In the genomic region with DNA sequence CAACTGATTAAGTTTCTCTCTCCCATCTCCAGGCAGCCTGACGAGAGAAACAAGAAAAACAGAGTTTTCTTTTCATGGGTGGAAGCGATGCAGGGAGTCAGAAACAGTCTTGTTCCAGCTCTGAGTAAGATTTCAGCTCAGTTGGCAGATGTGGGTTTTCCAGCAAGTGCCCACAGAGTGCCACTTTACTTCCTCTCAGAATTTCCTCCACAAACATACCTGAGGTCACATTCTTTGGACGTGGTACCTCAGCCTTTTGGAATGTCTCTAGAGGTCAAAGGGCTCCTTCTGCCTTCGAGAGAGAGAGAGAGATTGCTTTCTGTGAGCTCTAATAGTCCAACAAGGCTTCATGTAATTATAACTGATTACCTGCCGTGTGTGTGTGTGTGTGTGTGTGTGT, we compare ENCODE assay signal across 31 mouse cellular contexts.
DNase-seq lines count a peak whose midpoint lies in the region; ATAC-seq and TF ChIP-seq lines count a peak whose summit lies in the region.
"Had no signal": no experiment of that assay in that cellular context is flagged by ENCODE, and none has a peak within 500 bp of the region (broad histone marks: within the 10 kb centered on the region; RNA-seq: fewer than 3 reads in every experiment).

No protein-coding gene starts in this region.

- TF ChIP-seq POLR2A in limb, embryonic 14.5 days (IDR thresholded peaks at IDR 0.05; ENCODE audit: borderline replicate concordance, extremely low read depth, insufficient read depth, insufficient read length) = no peak

- POLR2A ChIA-PET in Patski (lab: Charles Lee) = interaction anchor here (0.8 kb wide), 1 partner anchor 9 kb away, joined by 3 read pairs; no protein-coding TSS in a partner anchor

- H3K27ac ChIP-seq in limb, embryonic 12.5 days = peak overlapping the region; percentile 9; the same call in 1 of the 2 replicates
- no peak overlapping the region for H3K27ac ChIP-seq in limb, embryonic 10.5 days
- peak overlapping the region; percentile 35; the same call in 1 of the 2 replicates for H3K27ac ChIP-seq in limb, embryonic 14.5 days (replicated peaks; ENCODE audit: low read depth, low read length)
- H3K27ac ChIP-seq: embryonic facial prominence, embryonic 10.5 days; embryonic facial prominence, embryonic 15.5 days; forebrain, embryonic 13.5 days; heart, adult 2 months; hindbrain, embryonic 10.5 days; intestine, embryonic 15.5 days; midbrain, embryonic 12.5 days; neural tube, embryonic 12.5 days had no signal

- TF ChIP-seq CTCF in Patski (IDR thresholded peaks at IDR 0.05) = no peak

- peaks cover 26% of the 10 kb centered on the region for H3K4me1 ChIP-seq in limb, embryonic 12.5 days (replicated peaks)
- peaks cover 37% of the 10 kb centered on the region for H3K4me1 ChIP-seq in limb, embryonic 10.5 days
- peaks cover 9% of the 10 kb centered on the region for H3K4me1 ChIP-seq in limb, embryonic 14.5 days (ENCODE audit: control insufficient read depth, insufficient read depth, low read length)
- H3K4me1 ChIP-seq: forebrain, embryonic 13.5 days; midbrain, embryonic 12.5 days; neural tube, embryonic 12.5 days had no signal

- no peaks in the 10 kb centered on the region for H3K27me3 ChIP-seq in limb, embryonic 12.5 days
- H3K27me3 ChIP-seq in limb, embryonic 10.5 days (ENCODE audit: low read depth, poor library complexity, severe bottlenecking) = peaks cover 3% of the 10 kb centered on the region; the same call in 1 of the 2 replicates
- H3K27me3 ChIP-seq in Patski = no peaks in the 10 kb centered on the region
- H3K27me3 ChIP-seq in limb, embryonic 14.5 days (ENCODE audit: control insufficient read depth, insufficient read depth, low read length) = no peaks in the 10 kb centered on the region
- H3K27me3 ChIP-seq: embryonic facial prominence, embryonic 15.5 days; intestine, embryonic 15.5 days; liver, embryonic 12.5 days; neural tube, embryonic 12.5 days had no signal

- ATAC-seq in limb, embryonic 12.5 days (ENCODE audit: insufficient number of reproducible peaks, insufficient read depth, low FRiP score, low TSS enrichment, low read depth) = no peak
- peak; percentile 44 for ATAC-seq in Patski
- no peak for ATAC-seq in limb, embryonic 14.5 days (ENCODE audit: low FRiP score, low read depth)
- ATAC-seq: forebrain, embryonic 13.5 days; hindbrain, embryonic 16.5 days; liver, embryonic 12.5 days; liver, postnatal 0 days had no signal

- no peak overlapping the region for H3K4me3 ChIP-seq in limb, embryonic 12.5 days (replicated peaks)
- no peak overlapping the region for H3K4me3 ChIP-seq in limb, embryonic 10.5 days
- no peak overlapping the region for H3K4me3 ChIP-seq in limb, embryonic 14.5 days (replicated peaks; ENCODE audit: low read length)
- H3K4me3 ChIP-seq: embryonic facial prominence, embryonic 10.5 days; embryonic facial prominence, embryonic 15.5 days; forebrain, embryonic 13.5 days; heart, adult 2 months; hindbrain, embryonic 10.5 days; intestine, embryonic 15.5 days; liver, embryonic 12.5 days; midbrain, embryonic 12.5 days; myocyte; neural tube, embryonic 12.5 days had no signal

- no peaks in the 10 kb centered on the region for H3K9me3 ChIP-seq in limb, embryonic 12.5 days
- no peaks in the 10 kb centered on the region for H3K9me3 ChIP-seq in limb, embryonic 10.5 days (replicated peaks)
- H3K9me3 ChIP-seq in limb, embryonic 14.5 days (ENCODE audit: control insufficient read depth, low read length) = no peaks in the 10 kb centered on the region
- H3K9me3 ChIP-seq: embryonic facial prominence, embryonic 10.5 days; embryonic facial prominence, embryonic 15.5 days; forebrain, embryonic 13.5 days; G1E; hindbrain, embryonic 10.5 days; intestine, embryonic 15.5 days; liver, embryonic 12.5 days; midbrain, embryonic 12.5 days; neural tube, embryonic 12.5 days had no signal

- H3K4me2 ChIP-seq in limb, embryonic 12.5 days = no peak overlapping the region
- no peak overlapping the region for H3K4me2 ChIP-seq in limb, embryonic 14.5 days (replicated peaks; ENCODE audit: low read depth, low read length, severe bottlenecking)
- H3K4me2 ChIP-seq: embryonic facial prominence, embryonic 15.5 days; forebrain, embryonic 13.5 days; intestine, embryonic 15.5 days; liver, embryonic 12.5 days; midbrain, embryonic 12.5 days; neural tube, embryonic 12.5 days had no signal

- in situ Hi-C loops in Patski (cut with MboI; ENCODE audit: low pct_unique_long_range_greater_than_20kb) = no loop called here

- H3K9ac ChIP-seq in limb, embryonic 12.5 days (replicated peaks) = no peak overlapping the region
- no peak overlapping the region for H3K9ac ChIP-seq in limb, embryonic 14.5 days (ENCODE audit: low read depth, low read length, severe bottlenecking)
- H3K9ac ChIP-seq: embryonic facial prominence, embryonic 15.5 days; forebrain, embryonic 13.5 days; intestine, embryonic 15.5 days; liver, embryonic 12.5 days; liver, postnatal 0 days; midbrain, embryonic 12.5 days; neural tube, embryonic 12.5 days had no signal

- CTCF ChIA-PET in Patski (lab: Charles Lee) = no interaction called here

- WGBS in limb, embryonic 12.5 days = 45% methylated on average over 5 of the region's 5 CpGs
- 39% methylated on average over 5 of the region's 5 CpGs for WGBS in limb, embryonic 10.5 days
- 46% methylated on average over 5 of the region's 5 CpGs for WGBS in limb, embryonic 14.5 days

- H3K36me3 ChIP-seq in limb, embryonic 12.5 days = no peaks in the 10 kb centered on the region
- H3K36me3 ChIP-seq in limb, embryonic 10.5 days = no peaks in the 10 kb centered on the region
- H3K36me3 ChIP-seq in limb, embryonic 14.5 days (ENCODE audit: control insufficient read depth, insufficient read depth, low read length) = no peaks in the 10 kb centered on the region
- H3K36me3 ChIP-seq: embryonic facial prominence, embryonic 10.5 days; embryonic facial prominence, embryonic 15.5 days; G1E; hindbrain, embryonic 10.5 days; intestine, embryonic 15.5 days; liver, embryonic 12.5 days; midbrain, embryonic 12.5 days; neural tube, embryonic 12.5 days had no signal

- DNase-seq in limb, embryonic 10.5 days (ENCODE audit: low spot score) = no peak
- DNase-seq in Patski (ENCODE audit: low read depth, low spot score) = no peak
- DNase-seq in limb, embryonic 14.5 days (ENCODE audit: low spot score) = no peak
- DNase-seq in lung, postnatal 25 days (ENCODE audit: low spot score) = peak; percentile 80
- no peak for DNase-seq in ovary, adult 18-20 months (ENCODE audit: low spot score)
- no peak for DNase-seq in kidney, postnatal 10 days
- DNase-seq in gastrocnemius, adult 8-10 months (ENCODE audit: low spot score in 2 of 2) = no peak
- DNase-seq: adrenal gland, postnatal 14 days; cerebellum, adult 11-12 months; cerebellum, adult 9-11 months; gastrocnemius, postnatal 36 days; heart, adult 2 months; heart, postnatal 14 days; kidney, adult 9 months; kidney, postnatal 14 days; layer of hippocampus, adult 9-11 months; liver, postnatal 0 days; right cerebral cortex, postnatal 4 days; thymus, postnatal 4 days had no signal
